Mouse (Mus musculus): ENCODE measurements around the gene Card19. TPM values are rescaled to one million over a fixed set of nuclear protein-coding genes. Genes with fewer than 3 reads are reported as not detected.

Card19 gene
- total RNA-seq, 2 experiments from 2014 or later: 10.8 to 11.4 TPM

GRCm38 (mm10) chr13:49205381-49205998 lies 10.3 kb downstream of the Card19 start:
- H3K4me3 ChIP-seq: no peak overlapping the region
- peak; percentile 81 to 84 for DNase-seq (ENCODE audit: extremely low spot score in 1 of 2, low spot score in 2 of 2)
- H3K27ac ChIP-seq: no peak overlapping the region
- peak; percentile 98 for TF ChIP-seq CTCF (IDR thresholded peaks at IDR 0.05)
- intact Hi-C loops (cut with DNase I): no loop called here

GRCm38 (mm10) chr13:49202556-49202955 lies 13.3 kb downstream of the Card19 start:
- intact Hi-C loops (cut with DNase I): no loop called here

DNA sequence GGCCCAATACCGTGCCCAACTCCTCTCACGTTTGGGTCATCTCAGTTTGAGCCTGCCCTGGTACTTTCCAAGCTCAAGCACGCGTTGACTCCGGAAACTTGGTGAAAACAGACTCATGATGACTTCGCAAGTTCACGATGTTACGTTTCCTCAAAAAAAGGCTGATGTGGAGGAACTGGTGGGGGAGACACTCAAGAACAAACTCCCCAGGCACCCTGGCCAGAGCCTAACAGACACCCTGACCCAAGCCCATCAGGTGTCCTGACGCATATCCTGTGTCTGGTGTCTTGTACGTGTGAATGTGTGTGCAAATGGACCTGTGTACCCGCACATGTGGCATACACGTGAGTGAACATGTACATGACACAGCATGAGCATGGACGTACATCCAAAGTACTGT lies 15.1 kb downstream of the Card19 start:
- no peak for TF ChIP-seq CTCF (IDR thresholded peaks at IDR 0.05)
- Histone ChIP-seq H3K27ac (no peak overlapping the region), H3K4me3 (no peak overlapping the region)
- intact Hi-C loops (cut with DNase I): no loop called here
- DNase-seq (ENCODE audit: extremely low spot score in 1 of 2, low spot score in 2 of 2): no peak

More at GRCm38 (mm10) chr13:49202556-49202955, 13.3 kb downstream of the Card19 start:
- DNase-seq (ENCODE audit: extremely low spot score in 1 of 2, low spot score in 2 of 2): no peak
- no peak overlapping the region for H3K4me3 ChIP-seq
- no peak overlapping the region for H3K27ac ChIP-seq
- no peak for TF ChIP-seq CTCF (IDR thresholded peaks at IDR 0.05)

GRCm38 (mm10) chr13:49199891-49200290 lies 15.9 kb downstream of the Card19 start:
- TF ChIP-seq CTCF (IDR thresholded peaks at IDR 0.05): no peak
- DNase-seq (ENCODE audit: extremely low spot score in 1 of 2, low spot score in 2 of 2): no peak
- intact Hi-C loops (cut with DNase I): no loop called here
- H3K4me3 ChIP-seq: no peak overlapping the region
- no peak overlapping the region for H3K27ac ChIP-seq

GRCm38 (mm10) chr13:49198734-49199133 lies 17.1 kb downstream of the Card19 start:
- Histone ChIP-seq H3K4me3 (no peak overlapping the region), H3K27ac (no peak overlapping the region)
- no peak for TF ChIP-seq CTCF (IDR thresholded peaks at IDR 0.05)
- DNase-seq (ENCODE audit: extremely low spot score in 1 of 2, low spot score in 2 of 2): no peak
- intact Hi-C loops (cut with DNase I): no loop called here

- DNase-seq (ENCODE audit: extremely low spot score in 1 of 2, low spot score in 2 of 2): no peak
- Histone ChIP-seq H3K4me3 (no peak overlapping the region), H3K27ac (no peak overlapping the region)
- intact Hi-C loops (cut with DNase I): no loop called here
- TF ChIP-seq CTCF (IDR thresholded peaks at IDR 0.05): no peak
Observed at GRCm38 (mm10) chr13:49196766-49197165, 19.1 kb downstream of the Card19 start.

DNA sequence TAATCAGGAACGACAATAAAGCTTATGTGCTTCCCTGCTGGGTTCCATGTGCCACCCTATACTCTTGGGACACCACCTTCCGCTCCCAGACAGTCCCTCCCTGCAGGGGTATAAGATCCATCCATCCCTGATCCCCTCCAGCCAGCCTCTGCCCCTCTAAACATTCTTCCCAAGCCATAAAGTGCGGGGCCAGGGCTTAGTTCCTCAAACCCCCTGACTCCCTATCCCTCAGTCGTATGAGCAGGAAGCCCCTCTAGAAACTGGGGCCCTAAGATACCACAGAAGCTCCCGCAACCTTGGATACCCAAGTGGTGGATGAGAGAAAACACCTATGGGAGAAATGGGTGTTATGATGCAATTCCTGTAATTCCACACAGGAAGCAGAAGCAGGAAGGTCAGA lies 19.6 kb downstream of the Card19 start:
- TF ChIP-seq CTCF (IDR thresholded peaks at IDR 0.05): no peak

DNA sequence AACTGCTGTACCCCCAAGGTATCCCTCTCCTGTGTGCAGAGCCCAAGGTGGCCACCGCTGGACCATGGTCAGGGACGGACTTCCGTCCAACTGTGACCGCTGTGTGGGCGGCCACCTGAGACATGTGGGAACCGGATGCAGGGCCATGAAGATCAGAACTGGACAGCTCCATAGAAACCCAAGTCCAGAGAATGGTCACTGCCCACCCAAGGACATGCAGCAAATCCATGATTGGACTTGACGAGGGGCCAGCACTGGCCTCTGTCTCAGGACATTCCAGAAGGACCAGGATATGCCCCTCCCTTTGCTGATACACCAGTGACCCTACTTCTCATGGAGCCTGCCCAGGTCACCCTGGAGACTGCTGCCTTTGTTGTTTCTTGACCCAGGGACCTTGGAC lies 20.2 kb downstream of the Card19 start:
- TF ChIP-seq CTCF (IDR thresholded peaks at IDR 0.05): no peak
- no peak overlapping the region for H3K27ac ChIP-seq
- intact Hi-C loops (cut with DNase I): no loop called here
- no peak for DNase-seq (ENCODE audit: extremely low spot score in 1 of 2, low spot score in 2 of 2)
- no peak overlapping the region for H3K4me3 ChIP-seq

More for the DNA sequence above, 19.6 kb downstream of the Card19 start:
- Histone ChIP-seq H3K4me3 (no peak overlapping the region), H3K27ac (no peak overlapping the region)
- intact Hi-C loops (cut with DNase I): no loop called here
- no peak for DNase-seq (ENCODE audit: extremely low spot score in 1 of 2, low spot score in 2 of 2)

DNA sequence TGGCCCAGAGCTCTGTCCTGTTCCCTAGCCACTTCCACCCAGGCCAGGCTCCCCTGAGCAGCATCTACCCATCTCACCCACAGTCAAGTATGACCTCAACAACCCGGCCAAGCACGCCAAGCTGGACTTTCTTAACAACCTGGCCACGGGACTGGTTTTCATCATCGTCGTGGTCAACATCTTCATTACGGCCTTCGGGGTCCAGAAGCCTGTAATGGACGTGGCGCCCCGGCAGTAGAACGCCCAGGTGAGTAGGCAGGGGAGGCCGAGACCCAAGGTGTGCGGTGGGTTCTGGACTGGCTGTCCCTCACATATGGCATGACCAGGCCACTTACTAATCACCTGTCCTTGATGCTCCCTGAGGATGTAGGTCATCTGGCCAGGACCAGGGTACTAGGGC lies 21.0 kb downstream of the Card19 start:
- Histone ChIP-seq H3K27ac (no peak overlapping the region), H3K4me3 (no peak overlapping the region)
- intact Hi-C loops (cut with DNase I): no loop called here
- DNase-seq (ENCODE audit: extremely low spot score in 1 of 2, low spot score in 2 of 2): no peak
- no peak for TF ChIP-seq CTCF (IDR thresholded peaks at IDR 0.05)

DNA sequence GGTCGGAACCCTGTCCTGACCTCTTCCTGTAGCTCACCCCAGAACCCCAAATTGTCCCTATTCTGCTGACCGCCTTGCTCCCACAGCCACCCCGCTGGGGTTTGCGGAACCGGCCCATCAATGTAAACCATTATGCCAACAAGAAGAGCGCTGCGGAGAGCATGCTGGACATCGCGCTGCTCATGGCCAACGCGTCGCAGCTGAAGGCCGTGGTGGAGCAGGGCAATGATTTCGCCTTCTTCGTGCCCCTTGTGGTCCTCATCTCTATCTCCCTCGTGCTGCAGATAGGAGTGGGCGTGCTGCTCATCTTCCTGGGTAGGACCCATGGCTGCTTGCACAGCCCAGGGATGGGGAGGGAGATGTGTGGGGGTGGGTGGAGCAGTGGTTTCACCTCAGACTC lies 22.2 kb downstream of the Card19 start:
- no peak overlapping the region for H3K27ac ChIP-seq
- H3K4me3 ChIP-seq: no peak overlapping the region
- intact Hi-C loops (cut with DNase I): no loop called here
- no peak for DNase-seq (ENCODE audit: extremely low spot score in 1 of 2, low spot score in 2 of 2)
- no peak for TF ChIP-seq CTCF (IDR thresholded peaks at IDR 0.05)

- TF ChIP-seq CTCF (IDR thresholded peaks at IDR 0.05): no peak
- no peak overlapping the region for H3K27ac ChIP-seq
- intact Hi-C loops (cut with DNase I): no loop called here
- DNase-seq (ENCODE audit: extremely low spot score in 1 of 2, low spot score in 2 of 2): no peak
- H3K4me3 ChIP-seq: no peak overlapping the region
Observed at GRCm38 (mm10) chr13:49192156-49192855, 23.5 kb downstream of the Card19 start.

DNA sequence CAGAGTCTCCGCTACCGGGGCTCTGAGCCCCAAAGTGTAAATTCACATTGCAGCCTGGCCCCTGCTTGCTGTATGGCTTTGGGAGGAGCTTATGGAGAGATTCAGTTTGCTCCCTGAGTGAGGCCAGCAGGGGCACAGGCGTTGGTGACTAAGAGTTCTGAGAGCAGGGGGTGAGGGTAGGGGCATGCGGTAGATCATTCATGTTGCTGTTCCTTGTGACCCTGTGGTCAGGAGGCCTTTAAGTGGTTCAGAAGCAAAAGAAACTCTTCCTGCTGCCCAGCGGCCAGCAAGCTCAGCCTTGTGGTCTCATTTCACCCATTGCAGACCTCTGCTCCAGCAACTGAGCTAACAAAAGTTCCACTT lies 24.2 kb downstream of the Card19 start:
- H3K4me3 ChIP-seq: no peak overlapping the region
- DNase-seq (ENCODE audit: extremely low spot score in 1 of 2, low spot score in 2 of 2): no peak
- TF ChIP-seq CTCF (IDR thresholded peaks at IDR 0.05): no peak
- intact Hi-C loops (cut with DNase I): no loop called here
- no peak overlapping the region for H3K27ac ChIP-seq

Measured in left cerebral cortex, adult 2 months (tissue).